Mouse (Mus musculus): Measurements from ENCODE around the gene Slc25a22. TPM values are rescaled to one million over a fixed set of nuclear protein-coding genes. Genes with fewer than 3 reads are reported as not detected.

The Slc25a22 gene
- polyA plus RNA-seq, 1 experiment from 2014 or later: 13.3 TPM

- Histone ChIP-seq H3K27ac (replicated peaks in 1 of 2; ENCODE audit: control insufficient read depth in 1 of 2, insufficient read depth in 1 of 2, low read depth in 2 of 2, low read length in 2 of 2) (no peak overlapping the region), H3K4me1 (ENCODE audit: control insufficient read depth in 2 of 2, insufficient read depth in 2 of 2, low read length in 2 of 2) (peaks cover 18 to 46% of the 10 kb centered on the region in 2 experiments), H3K36me3 (ENCODE audit: control insufficient read depth, insufficient read depth, low read length) (no peaks in the 10 kb centered on the region; the same call in 1 of the 2 replicates), H3K4me3 (ENCODE audit: control insufficient read depth in 1 of 2, insufficient read depth in 1 of 2, low read depth in 1 of 2, low read length in 2 of 2) (peak overlapping the region; percentile 57 to 67), H3K27me3 (ENCODE audit: control insufficient read depth, insufficient read depth, low read length) (peaks cover 12% of the 10 kb centered on the region), H3K9me3 (ENCODE audit: control insufficient read depth, low read length) (no peaks in the 10 kb centered on the region), H3K4me2 (ENCODE audit: low read length) (peak overlapping the region; percentile 100), H3K9ac (ENCODE audit: low read length) (peak overlapping the region; percentile 65)
- 13% methylated on average over 11 of the region's 11 CpGs for WGBS
- no peak for ATAC-seq (ENCODE audit: insufficient number of reproducible peaks, insufficient read depth, low FRiP score, low read depth)
Observed at GRCm38 (mm10) chr7:141482531-141483024, 44.9 kb upstream of the Slc25a22 start.

- peaks cover 25 to 54% of the 10 kb centered on the region in 2 experiments for H3K4me1 ChIP-seq (ENCODE audit: control insufficient read depth in 2 of 2, insufficient read depth in 2 of 2, low read length in 2 of 2)
- no peaks in the 10 kb centered on the region for H3K36me3 ChIP-seq (ENCODE audit: control insufficient read depth, insufficient read depth, low read length)
- peak overlapping the region; percentile 57 to 67 for H3K4me3 ChIP-seq (ENCODE audit: control insufficient read depth in 1 of 2, insufficient read depth in 1 of 2, low read depth in 1 of 2, low read length in 2 of 2)
- H3K27me3 ChIP-seq (ENCODE audit: control insufficient read depth, insufficient read depth, low read length): peaks cover 12% of the 10 kb centered on the region
- H3K4me2 ChIP-seq (ENCODE audit: low read length): peak overlapping the region; percentile 100
- no peak overlapping the region for H3K27ac ChIP-seq (replicated peaks in 1 of 2; ENCODE audit: control insufficient read depth in 1 of 2, insufficient read depth in 1 of 2, low read depth in 2 of 2, low read length in 2 of 2)
- H3K9me3 ChIP-seq (ENCODE audit: control insufficient read depth, low read length): no peaks in the 10 kb centered on the region
- peak overlapping the region; percentile 65 for H3K9ac ChIP-seq (ENCODE audit: low read length)
- under 1% methylated on average over 75 of the region's 81 CpGs for WGBS
- ATAC-seq (ENCODE audit: insufficient number of reproducible peaks, insufficient read depth, low FRiP score, low read depth): no peak
Observed at GRCm38 (mm10) chr7:141481498-141482401, 44.1 kb upstream of the Slc25a22 start.

- H3K27ac ChIP-seq (replicated peaks in 1 of 2; ENCODE audit: control insufficient read depth in 1 of 2, insufficient read depth in 1 of 2, low read depth in 2 of 2, low read length in 2 of 2): no peak overlapping the region
- H3K27me3 ChIP-seq (ENCODE audit: control insufficient read depth, insufficient read depth, low read length): peaks cover 12% of the 10 kb centered on the region
- ATAC-seq (ENCODE audit: insufficient number of reproducible peaks, insufficient read depth, low FRiP score, low read depth): no peak
- H3K9me3 ChIP-seq (ENCODE audit: control insufficient read depth, low read length): no peaks in the 10 kb centered on the region
- peak overlapping the region in 1 of 2 experiments; percentile 57; a peak in 2 of 4 replicates for H3K4me3 ChIP-seq (ENCODE audit: control insufficient read depth in 1 of 2, insufficient read depth in 1 of 2, low read depth in 1 of 2, low read length in 2 of 2)
- H3K4me1 ChIP-seq (ENCODE audit: control insufficient read depth in 2 of 2, insufficient read depth in 2 of 2, low read length in 2 of 2): peaks cover 31 to 61% of the 10 kb centered on the region in 2 experiments
- WGBS: 9% methylated on average over 10 of the region's 10 CpGs
- peak overlapping the region; percentile 100 for H3K4me2 ChIP-seq (ENCODE audit: low read length)
- H3K36me3 ChIP-seq (ENCODE audit: control insufficient read depth, insufficient read depth, low read length): no peaks in the 10 kb centered on the region
- peak overlapping the region; percentile 65; the same call in 1 of the 2 replicates for H3K9ac ChIP-seq (ENCODE audit: low read length)
Observed at GRCm38 (mm10) chr7:141480842-141481497, 43.3 kb upstream of the Slc25a22 start.

- peak overlapping the region; percentile 63 to 95 for H3K27ac ChIP-seq (replicated peaks in 1 of 2; ENCODE audit: control insufficient read depth in 1 of 2, insufficient read depth in 1 of 2, low read depth in 2 of 2, low read length in 2 of 2)
- ATAC-seq (ENCODE audit: insufficient number of reproducible peaks, insufficient read depth, low FRiP score, low read depth): no peak
- H3K9ac ChIP-seq (ENCODE audit: low read length): no peak overlapping the region; the same call in 1 of the 2 replicates
- peaks cover 42 to 67% of the 10 kb centered on the region in 2 experiments for H3K4me1 ChIP-seq (ENCODE audit: control insufficient read depth in 2 of 2, insufficient read depth in 2 of 2, low read length in 2 of 2)
- H3K27me3 ChIP-seq (ENCODE audit: control insufficient read depth, insufficient read depth, low read length): peaks cover 10% of the 10 kb centered on the region
- no peak overlapping the region for H3K4me3 ChIP-seq (ENCODE audit: control insufficient read depth in 1 of 2, insufficient read depth in 1 of 2, low read depth in 1 of 2, low read length in 2 of 2)
- no peaks in the 10 kb centered on the region for H3K9me3 ChIP-seq (ENCODE audit: control insufficient read depth, low read length)
- H3K36me3 ChIP-seq (ENCODE audit: control insufficient read depth, insufficient read depth, low read length): no peaks in the 10 kb centered on the region
- WGBS: 33% methylated on average over 5 of the region's 5 CpGs
- peak overlapping the region; percentile 97 for H3K4me2 ChIP-seq (ENCODE audit: low read length)
Observed at GRCm38 (mm10) chr7:141478270-141478748, 40.6 kb upstream of the Slc25a22 start.

GRCm38 (mm10) chr7:141477578-141478269 lies 40.0 kb upstream of the Slc25a22 start:
- peaks cover 42 to 65% of the 10 kb centered on the region in 2 experiments for H3K4me1 ChIP-seq (ENCODE audit: control insufficient read depth in 2 of 2, insufficient read depth in 2 of 2, low read length in 2 of 2)
- peaks cover 4% of the 10 kb centered on the region; the same call in 1 of the 2 replicates for H3K27me3 ChIP-seq (ENCODE audit: control insufficient read depth, insufficient read depth, low read length)
- ATAC-seq (ENCODE audit: insufficient number of reproducible peaks, insufficient read depth, low FRiP score, low read depth): 0 out of 2 replicates have a peak, but pooled peaks have one; percentile 14
- peak overlapping the region; percentile 97 for H3K4me2 ChIP-seq (ENCODE audit: low read length)
- H3K36me3 ChIP-seq (ENCODE audit: control insufficient read depth, insufficient read depth, low read length): peaks cover 3% of the 10 kb centered on the region
- peak overlapping the region; percentile 95 to 98 for H3K27ac ChIP-seq (replicated peaks in 1 of 2; ENCODE audit: control insufficient read depth in 1 of 2, insufficient read depth in 1 of 2, low read depth in 2 of 2, low read length in 2 of 2)
- 38% methylated on average over 4 of the region's 4 CpGs for WGBS
- H3K9ac ChIP-seq (ENCODE audit: low read length): peak overlapping the region; percentile 86
- no peaks in the 10 kb centered on the region for H3K9me3 ChIP-seq (ENCODE audit: control insufficient read depth, low read length)
- no peak overlapping the region for H3K4me3 ChIP-seq (ENCODE audit: control insufficient read depth in 1 of 2, insufficient read depth in 1 of 2, low read depth in 1 of 2, low read length in 2 of 2)

- 12% methylated on average over 7 of the region's 7 CpGs for WGBS
- Histone ChIP-seq H3K4me3 (ENCODE audit: control insufficient read depth in 1 of 2, insufficient read depth in 1 of 2, low read depth in 1 of 2, low read length in 2 of 2) (peak overlapping the region; percentile 81 to 86), H3K27ac (replicated peaks in 1 of 2; ENCODE audit: control insufficient read depth in 1 of 2, insufficient read depth in 1 of 2, low read depth in 2 of 2, low read length in 2 of 2) (peak overlapping the region; percentile 95 to 98), H3K9ac (ENCODE audit: low read length) (peak overlapping the region; percentile 86), H3K4me2 (ENCODE audit: low read length) (peak overlapping the region; percentile 97), H3K27me3 (ENCODE audit: control insufficient read depth, insufficient read depth, low read length) (no peaks in the 10 kb centered on the region), H3K36me3 (ENCODE audit: control insufficient read depth, insufficient read depth, low read length) (peaks cover 10% of the 10 kb centered on the region), H3K4me1 (ENCODE audit: control insufficient read depth in 2 of 2, insufficient read depth in 2 of 2, low read length in 2 of 2) (peaks cover 38 to 57% of the 10 kb centered on the region in 2 experiments), H3K9me3 (ENCODE audit: control insufficient read depth, low read length) (no peaks in the 10 kb centered on the region)
- ATAC-seq (ENCODE audit: insufficient number of reproducible peaks, insufficient read depth, low FRiP score, low read depth): no peak
Observed at GRCm38 (mm10) chr7:141476981-141477370, 39.3 kb upstream of the Slc25a22 start.
